Mouse (Mus musculus): ENCODE data around the gene Nsf. TPM values are rescaled to one million over a fixed set of nuclear protein-coding genes. Genes with fewer than 3 reads are reported as not detected.

Nsf gene
- total and polyA plus RNA-seq, 3 experiments: 37.9 to 40.2 TPM; not detected in 1

DNA sequence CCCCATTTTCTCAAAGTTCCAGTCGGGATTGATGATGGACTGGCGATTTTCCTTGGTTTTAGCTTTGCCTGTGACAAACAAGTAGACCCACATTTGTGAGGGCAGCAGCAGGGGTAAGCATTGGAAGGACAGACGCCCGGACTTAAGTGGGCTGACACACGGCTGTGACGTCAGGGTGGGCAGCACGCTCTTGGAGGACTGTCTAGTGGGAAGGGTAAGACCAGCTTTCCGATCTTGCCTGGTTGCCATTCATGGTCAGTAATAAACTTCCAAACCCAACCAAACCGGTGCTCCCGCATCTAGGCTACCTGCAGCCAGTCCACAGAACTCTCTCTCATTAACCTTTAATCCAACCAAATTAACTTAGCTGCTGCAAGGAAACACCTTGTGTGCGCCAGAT lies 43.3 kb downstream of the Nsf start:
- H3K4me3 ChIP-seq (ENCODE audit: control insufficient read depth in 1 of 2, insufficient read depth in 1 of 2, low read depth in 2 of 2, low read length in 2 of 2): no peak overlapping the region
- H3K4me1 ChIP-seq (ENCODE audit: control insufficient read depth in 1 of 2, insufficient read depth in 2 of 2, low read length in 2 of 2): no peaks in the 10 kb centered on the region
- TF ChIP-seq SMC3 (IDR thresholded peaks at IDR 0.05; ENCODE audit: low read depth, low read length) (no peak), TCF12 (IDR thresholded peaks at IDR 0.05; ENCODE audit: low read depth, low read length) (no peak)
- no peaks in the 10 kb centered on the region for H3K27me3 ChIP-seq (ENCODE audit: control insufficient read depth in 1 of 2, insufficient read depth in 2 of 2, low read length in 2 of 2)
- peaks cover 0 to 1% of the 10 kb centered on the region in 2 experiments; a peak in 2 of 4 replicates for H3K36me3 ChIP-seq (ENCODE audit: control insufficient read depth in 1 of 2, insufficient read depth in 2 of 2, low read length in 2 of 2)
- H3K9me3 ChIP-seq (replicated peaks; ENCODE audit: insufficient read depth, low read length): no peaks in the 10 kb centered on the region
- H3K27ac ChIP-seq (ENCODE audit: control insufficient read depth, low read depth, low read length): no peak overlapping the region
- DNase-seq (ENCODE audit: low read depth, low spot score): no peak
- no peaks in the 10 kb centered on the region for H3K79me2 ChIP-seq (ENCODE audit: control insufficient read depth, insufficient read depth, low read length, poor library complexity)
- no peak overlapping the region for H3K9ac ChIP-seq (ENCODE audit: control insufficient read depth, low read depth, low read length, poor library complexity, severe bottlenecking)

DNA sequence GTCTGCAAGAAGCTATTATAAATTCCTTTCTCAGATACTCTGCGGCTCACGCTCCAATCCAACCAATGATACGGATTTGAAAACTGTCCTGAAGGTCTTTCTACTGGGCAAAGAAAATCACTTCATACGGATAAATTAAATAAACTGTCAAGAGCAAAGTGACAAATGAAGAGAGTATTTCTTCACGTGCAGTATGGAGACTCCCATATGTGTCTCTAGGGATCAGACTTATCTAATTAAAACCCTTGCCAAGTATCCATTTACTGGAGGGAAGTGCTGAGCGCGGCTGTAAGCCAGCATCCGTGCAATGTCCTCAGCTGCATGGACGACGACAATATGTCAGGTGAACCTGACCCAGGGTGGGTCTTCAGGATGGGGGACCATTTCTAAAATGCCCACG lies 44.0 kb downstream of the Nsf start:
- Histone ChIP-seq H3K27ac (ENCODE audit: control insufficient read depth, low read depth, low read length) (no peak overlapping the region), H3K9ac (ENCODE audit: control insufficient read depth, low read depth, low read length, poor library complexity, severe bottlenecking) (no peak overlapping the region), H3K36me3 (ENCODE audit: control insufficient read depth in 1 of 2, insufficient read depth in 2 of 2, low read length in 2 of 2) (peaks cover 0 to 1% of the 10 kb centered on the region in 2 experiments; a peak in 2 of 4 replicates), H3K4me1 (ENCODE audit: control insufficient read depth in 1 of 2, insufficient read depth in 2 of 2, low read length in 2 of 2) (no peaks in the 10 kb centered on the region), H3K27me3 (ENCODE audit: control insufficient read depth in 1 of 2, insufficient read depth in 2 of 2, low read length in 2 of 2) (no peaks in the 10 kb centered on the region), H3K79me2 (ENCODE audit: control insufficient read depth, insufficient read depth, low read length, poor library complexity) (no peaks in the 10 kb centered on the region), H3K4me3 (ENCODE audit: control insufficient read depth in 1 of 2, insufficient read depth in 1 of 2, low read depth in 2 of 2, low read length in 2 of 2) (no peak overlapping the region), H3K9me3 (replicated peaks; ENCODE audit: insufficient read depth, low read length) (no peaks in the 10 kb centered on the region)
- TF ChIP-seq MAZ (IDR thresholded peaks at IDR 0.05; ENCODE audit: low read depth, low read length): no peak
- no peak for TF ChIP-seq UBTF (IDR thresholded peaks at IDR 0.05; ENCODE audit: borderline replicate concordance, insufficient read depth, low read depth, low read length)
- no peak for TF ChIP-seq RCOR1 (IDR thresholded peaks at IDR 0.05; ENCODE audit: low read depth, low read length)
- no peak for TF ChIP-seq POLR2AphosphoS2 (IDR thresholded peaks at IDR 0.05; ENCODE audit: low read length)
- no peak for TF ChIP-seq MXI1 (IDR thresholded peaks at IDR 0.05; ENCODE audit: low read depth, low read length)
- TF ChIP-seq POLR2AphosphoS5 (IDR thresholded peaks at IDR 0.05; ENCODE audit: borderline replicate concordance, low read depth, low read length): no peak
- TF ChIP-seq ZC3H11A (IDR thresholded peaks at IDR 0.05; ENCODE audit: low read depth, low read length): no peak
- no peak for TF ChIP-seq SMC3 (IDR thresholded peaks at IDR 0.05; ENCODE audit: low read depth, low read length)
- no peak for TF ChIP-seq MYC (IDR thresholded peaks at IDR 0.05; ENCODE audit: low read depth, low read length)
- DNase-seq (ENCODE audit: low read depth, low spot score): no peak

DNA sequence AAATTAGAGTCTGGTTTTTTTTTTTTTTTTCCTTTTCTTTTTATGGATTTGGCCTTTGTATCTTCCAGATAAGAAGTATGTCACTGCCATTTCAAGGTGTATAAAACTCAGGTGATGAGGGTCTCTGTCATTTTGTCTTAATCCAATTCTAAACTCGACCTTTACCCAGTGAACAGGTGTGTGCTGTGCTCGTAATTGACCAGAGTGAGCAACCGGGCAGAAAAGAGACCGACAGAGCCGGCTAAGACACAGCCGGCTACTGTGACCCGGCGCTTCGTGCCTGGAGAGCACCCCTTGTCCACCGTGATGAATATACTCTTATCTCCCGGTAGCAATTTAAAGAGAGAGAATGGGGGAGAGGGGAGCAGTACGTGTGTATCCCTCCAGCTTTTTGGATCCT lies 44.5 kb downstream of the Nsf start:
- Histone ChIP-seq H3K27ac (ENCODE audit: control insufficient read depth, low read depth, low read length) (no peak overlapping the region), H3K9ac (ENCODE audit: control insufficient read depth, low read depth, low read length, poor library complexity, severe bottlenecking) (no peak overlapping the region), H3K4me1 (ENCODE audit: control insufficient read depth in 1 of 2, insufficient read depth in 2 of 2, low read length in 2 of 2) (no peaks in the 10 kb centered on the region), H3K27me3 (ENCODE audit: control insufficient read depth in 1 of 2, insufficient read depth in 2 of 2, low read length in 2 of 2) (no peaks in the 10 kb centered on the region), H3K79me2 (ENCODE audit: control insufficient read depth, insufficient read depth, low read length, poor library complexity) (no peaks in the 10 kb centered on the region), H3K36me3 (ENCODE audit: control insufficient read depth in 1 of 2, insufficient read depth in 2 of 2, low read length in 2 of 2) (peaks cover 0 to 1% of the 10 kb centered on the region in 2 experiments; a peak in 2 of 4 replicates), H3K4me3 (ENCODE audit: control insufficient read depth in 1 of 2, insufficient read depth in 1 of 2, low read depth in 2 of 2, low read length in 2 of 2) (no peak overlapping the region), H3K9me3 (replicated peaks; ENCODE audit: insufficient read depth, low read length) (no peaks in the 10 kb centered on the region)
- no peak for TF ChIP-seq ZNF384 (IDR thresholded peaks at IDR 0.05; ENCODE audit: low read depth, low read length)
- TF ChIP-seq ETS1 (IDR thresholded peaks at IDR 0.05; ENCODE audit: low read depth, low read length): no peak
- DNase-seq (ENCODE audit: low read depth, low spot score): no peak
